Mouse (Mus musculus) MEL (cell line): ENCODE data around the gene Opcml. TPM values are rescaled to one million over a fixed set of nuclear protein-coding genes. Genes with fewer than 3 reads are reported as not detected.

Source experiments
- DNase-seq: peaks from one replicate; pipeline ENCODE4 v3.0.0; 2011; ENCODE audit warnings: low read depth, low spot score
- H3K27ac ChIP-seq: 2 replicates; pipeline ENCODE4 v1.5.1; 2012; ENCODE audit warnings: low read depth, mild to moderate bottlenecking, control low read depth, low read length, moderate library complexity; ENCODE audit not compliant: control insufficient read depth
- H3K27me3 ChIP-seq, 2 experiments: fragments of 150-350 bp in 1 of 2; sonication (generic) in 1 of 2; 2 replicates each; pipeline ENCODE4 v1.6.1; 2012; ENCODE audit warnings: low read length in 2 of 2, mild to moderate bottlenecking in 2 of 2, improper control_type of control experiment in 1 of 2, moderate library complexity in 1 of 2; ENCODE audit not compliant: insufficient read depth in 2 of 2, control insufficient read depth in 1 of 2
- H3K36me3 ChIP-seq, 2 experiments: 2 replicates each; pipeline ENCODE4 v1.6.1; 2012 to 2014; ENCODE audit warnings: low read length in 2 of 2, improper control_type of control experiment in 1 of 2, inconsistent platforms in 1 of 2, mild to moderate bottlenecking in 1 of 2; ENCODE audit not compliant: insufficient read depth in 2 of 2, control insufficient read depth in 1 of 2
- H3K4me1 ChIP-seq, 2 experiments: fragments of 150-350 bp in 1 of 2; sonication (generic) in 1 of 2; 2 replicates each; pipeline ENCODE4 v1.6.1; 2012; ENCODE audit warnings: low read length in 2 of 2, improper control_type of control experiment in 1 of 2, mild to moderate bottlenecking in 1 of 2; ENCODE audit not compliant: insufficient read depth in 2 of 2, control insufficient read depth in 1 of 2
- H3K4me3 ChIP-seq, 2 experiments: fragments of 150-350 bp in 1 of 2; sonication (generic) in 1 of 2; 2 replicates each; pipeline ENCODE4 v1.5.1; 2012; ENCODE audit warnings: low read depth in 2 of 2, low read length in 2 of 2, mild to moderate bottlenecking in 2 of 2, moderate library complexity in 2 of 2, control low read depth in 1 of 2, improper control_type of control experiment in 1 of 2; ENCODE audit not compliant: control insufficient read depth in 1 of 2, insufficient read depth in 1 of 2
- H3K79me2 ChIP-seq: 2 replicates; pipeline ENCODE4 v1.6.1; 2012; ENCODE audit warnings: mild to moderate bottlenecking, low read length, moderate library complexity; ENCODE audit not compliant: control insufficient read depth, poor library complexity, insufficient read depth
- H3K9ac ChIP-seq: 2 replicates; pipeline ENCODE4 v1.6.1; 2012; ENCODE audit warnings: low read depth, mild to moderate bottlenecking, control low read depth, low read length, moderate library complexity; ENCODE audit not compliant: control insufficient read depth, poor library complexity, severe bottlenecking
- H3K9me3 ChIP-seq: fragments of 150-350 bp; sonication (generic); replicated peaks from 2 replicates; pipeline ENCODE4 v1.6.1; 2012; ENCODE audit warnings: mild to moderate bottlenecking, low read length, improper control_type of control experiment, moderate library complexity; ENCODE audit not compliant: insufficient read depth
- E2F4 ChIP-seq: IDR thresholded peaks from 2 replicates; pipeline ENCODE4 v1.6.1; 2011; ENCODE audit warnings: low read depth, low read length, improper control_type of control experiment, borderline replicate concordance
- ELF1 ChIP-seq: IDR thresholded peaks from 2 replicates; pipeline ENCODE4 v1.6.1; 2014; ENCODE audit warnings: low read depth, mild to moderate bottlenecking, inconsistent platforms, low read length, improper control_type of control experiment, moderate library complexity
- EP300 ChIP-seq, 2 experiments: IDR thresholded peaks; 2 replicates each; pipeline ENCODE4 v1.6.1; 2011; ENCODE audit warnings: improper control_type of control experiment in 2 of 2, low read length in 2 of 2, low read depth in 1 of 2, mild to moderate bottlenecking in 1 of 2
- GABPA ChIP-seq: IDR thresholded peaks from 2 replicates; pipeline ENCODE4 v1.6.1; 2012; ENCODE audit warnings: low read depth, mild to moderate bottlenecking, inconsistent platforms, low read length, improper control_type of control experiment, moderate library complexity
- HCFC1 ChIP-seq: IDR thresholded peaks from 2 replicates; pipeline ENCODE4 v1.6.1; 2012; ENCODE audit warnings: low read depth, mild to moderate bottlenecking, inconsistent platforms, low read length, improper control_type of control experiment, moderate library complexity
- JUND ChIP-seq: IDR thresholded peaks from 2 replicates; pipeline ENCODE4 v1.6.1; 2011; ENCODE audit warnings: low read depth, mild to moderate bottlenecking, improper control_type of control experiment, low read length
- MAFK ChIP-seq: IDR thresholded peaks from 2 replicates; pipeline ENCODE4 v1.6.1; 2011; ENCODE audit warnings: low read depth, mild to moderate bottlenecking, low read length, improper control_type of control experiment, borderline replicate concordance
- MAX ChIP-seq: IDR thresholded peaks from 2 replicates; pipeline ENCODE4 v1.6.1; 2011; ENCODE audit warnings: low read length, improper control_type of control experiment
- MAZ ChIP-seq: IDR thresholded peaks from 2 replicates; pipeline ENCODE4 v1.6.1; 2012; ENCODE audit warnings: low read depth, mild to moderate bottlenecking, inconsistent platforms, low read length, improper control_type of control experiment
- MXI1 ChIP-seq: IDR thresholded peaks from 2 replicates; pipeline ENCODE4 v1.6.1; 2011; ENCODE audit warnings: mild to moderate bottlenecking, low read depth, low read length, improper control_type of control experiment
- MYB ChIP-seq: IDR thresholded peaks from 2 replicates; pipeline ENCODE4 v1.6.1; 2011; ENCODE audit warnings: mild to moderate bottlenecking, low read depth, low read length, improper control_type of control experiment
- MYC ChIP-seq: IDR thresholded peaks from 2 replicates; pipeline ENCODE4 v1.6.1; 2011; ENCODE audit warnings: low read depth, mild to moderate bottlenecking, low read length, improper control_type of control experiment, moderate library complexity
- NELFE ChIP-seq: IDR thresholded peaks from 2 replicates; pipeline ENCODE4 v1.6.1; 2011; ENCODE audit warnings: low read depth, low read length, improper control_type of control experiment
- NRF1 ChIP-seq: IDR thresholded peaks from 2 replicates; pipeline ENCODE4 v1.6.1; 2014; ENCODE audit warnings: low read depth, mild to moderate bottlenecking, inconsistent platforms, low read length, improper control_type of control experiment, moderate library complexity; ENCODE audit not compliant: poor library complexity, insufficient read depth, severe bottlenecking
- POLR2A ChIP-seq, 2 experiments: IDR thresholded peaks; 2 replicates each; pipeline ENCODE4 v1.6.1; 2011 to 2012; ENCODE audit warnings: low read length in 2 of 2, mild to moderate bottlenecking in 2 of 2, control low read depth in 1 of 2, improper control_type of control experiment in 1 of 2, low read depth in 1 of 2, moderate library complexity in 1 of 2; ENCODE audit not compliant: control insufficient read depth in 1 of 2, insufficient read depth in 1 of 2, poor library complexity in 1 of 2
- RAD21 ChIP-seq: IDR thresholded peaks from 2 replicates; pipeline ENCODE4 v1.6.1; 2011; ENCODE audit warnings: mild to moderate bottlenecking, low read depth, low read length, improper control_type of control experiment
- RCOR1 ChIP-seq: IDR thresholded peaks from 2 replicates; pipeline ENCODE4 v1.6.1; 2012; ENCODE audit warnings: low read depth, mild to moderate bottlenecking, inconsistent platforms, low read length, improper control_type of control experiment
- SIN3A ChIP-seq: IDR thresholded peaks from 2 replicates; pipeline ENCODE4 v1.6.1; 2012; ENCODE audit warnings: low read length, improper control_type of control experiment, inconsistent platforms
- TBP ChIP-seq: IDR thresholded peaks from 2 replicates; pipeline ENCODE4 v1.8.0; 2011; ENCODE audit warnings: low read depth, low read length, improper control_type of control experiment
- UBTF ChIP-seq: IDR thresholded peaks from 2 replicates; pipeline ENCODE4 v1.6.1; 2012; ENCODE audit warnings: low read depth, mild to moderate bottlenecking, inconsistent platforms, low read length, improper control_type of control experiment, moderate library complexity, borderline replicate concordance; ENCODE audit not compliant: insufficient read depth
- USF1 ChIP-seq: IDR thresholded peaks from 2 replicates; pipeline ENCODE4 v1.6.1; 2014; ENCODE audit warnings: low read depth, mild to moderate bottlenecking, inconsistent platforms, low read length, improper control_type of control experiment, moderate library complexity
- USF2 ChIP-seq, 2 experiments: IDR thresholded peaks; 2 replicates each; pipeline ENCODE4 v1.6.1; 2011 to 2012; ENCODE audit warnings: improper control_type of control experiment in 2 of 2, low read length in 2 of 2, borderline replicate concordance in 1 of 2, inconsistent platforms in 1 of 2, low read depth in 1 of 2, mild to moderate bottlenecking in 1 of 2; ENCODE audit not compliant: insufficient read depth in 1 of 2
- ZC3H11A ChIP-seq: IDR thresholded peaks from 2 replicates; pipeline ENCODE4 v1.6.1; 2012; ENCODE audit warnings: low read depth, mild to moderate bottlenecking, inconsistent platforms, low read length, improper control_type of control experiment
- ZKSCAN1 ChIP-seq: IDR thresholded peaks from 2 replicates; pipeline ENCODE4 v1.6.1; 2012; ENCODE audit warnings: low read depth, mild to moderate bottlenecking, inconsistent platforms, low read length, improper control_type of control experiment, moderate library complexity
- ZNF384 ChIP-seq: IDR thresholded peaks from 2 replicates; pipeline ENCODE4 v1.6.1; 2012; ENCODE audit warnings: low read depth, mild to moderate bottlenecking, inconsistent platforms, low read length, improper control_type of control experiment
- polyA plus RNA-seq, 2 experiments: library from polyadenylated mRNA; stranded (reverse) in 1 of 2; unstranded in 1 of 2; fragments of >175 nt in 1 of 2; fragments of >200 nt in 1 of 2; gene quantifications; 2 replicates each; pipeline versions ENCODE4 v1.2.1 to v1.2.4; 2012; ENCODE audit warnings: low replicate concordance in 2 of 2, low read depth in 1 of 2; ENCODE audit not compliant: insufficient read length in 2 of 2, insufficient read depth in 1 of 2, missing spikeins in 1 of 2
- total RNA-seq: library from RNA; depleted of rRNA; stranded (reverse); fragments of 300-350 nt; gene quantifications from 2 replicates; pipeline ENCODE4 v1.2.3, GENCODE M21; 2012

The Opcml gene
- total and polyA plus RNA-seq, 3 experiments: not detected

- Histone ChIP-seq H3K36me3 (no peaks in the 10 kb centered on the region), H3K27ac (no peak overlapping the region), H3K9me3 (no peaks in the 10 kb centered on the region), H3K4me3 (no peak overlapping the region), H3K27me3 (no peaks in the 10 kb centered on the region), H3K79me2 (no peaks in the 10 kb centered on the region), H3K9ac (no peak overlapping the region), H3K4me1 (no peaks in the 10 kb centered on the region)
- DNase-seq: no peak
- TF ChIP-seq ZKSCAN1: no peak
- no peak for TF ChIP-seq HCFC1
- no peak for TF ChIP-seq TBP
- TF ChIP-seq MAFK: no peak
- TF ChIP-seq USF2 (IDR thresholded peaks at IDR 0.05; ENCODE audit: borderline replicate concordance in 1 of 2, insufficient read depth in 1 of 2, low read depth in 1 of 2, low read length in 2 of 2): no peak
- no peak for TF ChIP-seq MXI1
- no peak for TF ChIP-seq USF1
- no peak for TF ChIP-seq EP300 (IDR thresholded peaks at IDR 0.05; ENCODE audit: low read depth in 1 of 2, low read length in 2 of 2)
- TF ChIP-seq POLR2A (IDR thresholded peaks at IDR 0.05; ENCODE audit: control insufficient read depth in 1 of 2, insufficient read depth in 1 of 2, low read depth in 1 of 2, low read length in 2 of 2, poor library complexity in 1 of 2): no peak
- TF ChIP-seq SIN3A: no peak
- no peak for TF ChIP-seq MAZ
Measured at GRCm38 (mm10) chr9:28471501-28471900, 680.9 kb downstream of the Opcml start.

GRCm38 (mm10) chr9:28474586-28474985 is 684.0 kb downstream of the Opcml start:
- Histone ChIP-seq H3K9me3 (no peaks in the 10 kb centered on the region), H3K27ac (no peak overlapping the region), H3K27me3 (no peaks in the 10 kb centered on the region), H3K4me3 (no peak overlapping the region), H3K36me3 (no peaks in the 10 kb centered on the region), H3K9ac (no peak overlapping the region), H3K79me2 (no peaks in the 10 kb centered on the region), H3K4me1 (no peaks in the 10 kb centered on the region)
- no peak for DNase-seq
- TF ChIP-seq NRF1 (no peak), NELFE (no peak), E2F4 (no peak), MAX (no peak), SIN3A (no peak)

GRCm38 (mm10) chr9:28481261-28481660 is 690.7 kb downstream of the Opcml start:
- Histone ChIP-seq H3K79me2 (no peaks in the 10 kb centered on the region), H3K36me3 (no peaks in the 10 kb centered on the region)
- no peak for TF ChIP-seq MYB
- no peak for TF ChIP-seq MAZ
- TF ChIP-seq ZC3H11A: no peak
- no peak for TF ChIP-seq RCOR1
- TF ChIP-seq UBTF: no peak
- TF ChIP-seq USF2 (IDR thresholded peaks at IDR 0.05; ENCODE audit: borderline replicate concordance in 1 of 2, insufficient read depth in 1 of 2, low read depth in 1 of 2, low read length in 2 of 2): no peak
- TF ChIP-seq GABPA: no peak
- TF ChIP-seq MYC: no peak
- TF ChIP-seq ZNF384: no peak
- TF ChIP-seq JUND: no peak
- TF ChIP-seq ELF1: no peak
- TF ChIP-seq MAX: no peak
- no peak for TF ChIP-seq HCFC1
- no peak for TF ChIP-seq RAD21

More at GRCm38 (mm10) chr9:28481261-28481660, 690.7 kb downstream of the Opcml start:
- no peak overlapping the region for H3K9ac ChIP-seq
- no peak overlapping the region for H3K4me3 ChIP-seq
- no peaks in the 10 kb centered on the region for H3K27me3 ChIP-seq
- H3K9me3 ChIP-seq: no peaks in the 10 kb centered on the region
- H3K4me1 ChIP-seq: no peaks in the 10 kb centered on the region
- H3K27ac ChIP-seq: no peak overlapping the region
- no peak for DNase-seq
